Mouse (Mus musculus) adrenal gland, adult 10 weeks (tissue): ENCODE measurements around the gene Fat1. TPM values are rescaled to one million over a fixed set of nuclear protein-coding genes. Genes with fewer than 3 reads are reported as not detected.

Source experiments
- polyA plus RNA-seq: library from polyadenylated mRNA; stranded (reverse); fragments of 350-450 nt; fragmentation: Illumina TruSeq; extraction: RNeasy Lipid Tissue Mini Kit (QIAGEN cat#74804); gene quantifications from one replicate; pipeline ENCODE4 v1.2.3, GENCODE M21; 2014; ENCODE audit warnings: low read depth, low replicate concordance

The Fat1 gene
- polyA plus RNA-seq, result 23.3 TPM

GRCm38 (mm10) chr8:44934850-44935497 lies at the start of gene Fat1:
Gene Fat1, plus strand, starts transcription at chr8:44935447.

GRCm38 (mm10) chr8:45068759-45069386 lies 133.6 kb downstream of the Fat1 start, which contains the start of gene Mtnr1a:
Gene Mtnr1a, plus strand, starts transcription at chr8:45069137.

Other genes starting within 250 kb of the Fat1 start
- not detected for gene Mtnr1a, start 133.7 kb downstream of the Fat1 start, polyA plus RNA-seq